Mouse (Mus musculus): Measurements from ENCODE around the gene Klf16.

GRCm38 (mm10) chr10:80596318-80596717 lies 19.2 kb upstream of the Klf16 start:
- TF ChIP-seq ZNF384 (IDR thresholded peaks at IDR 0.05; ENCODE audit: low read depth, low read length) (no peak), HCFC1 (IDR thresholded peaks at IDR 0.05; ENCODE audit: borderline replicate concordance, insufficient read depth, low read length) (no peak), CHD2 (IDR thresholded peaks at IDR 0.05; ENCODE audit: low read depth, low read length) (no peak)
